Mouse (Mus musculus) monocyte, adult 5-6 weeks (primary cell): Measurements from ENCODE around the gene Clybl. TPM values are rescaled to one million over a fixed set of nuclear protein-coding genes. Genes with fewer than 3 reads are reported as not detected.

Source experiments
- ATAC-seq: fragments of 153-309, 156-312 bp; replicated peaks from 2 replicates; pipeline ENCODE4 v1.8.0; 2017; ENCODE audit warnings: mild to moderate bottlenecking; ENCODE audit not compliant: low TSS enrichment, insufficient number of reproducible peaks, severe bottlenecking, poor library complexity, low FRiP score
- total RNA-seq: library from RNA; stranded (forward); fragments of 200-1000, 200-491, 200-594 nt; gene quantifications from 3 replicates; pipeline ENCODE4 v1.2.3, GENCODE M21; 2017

Clybl gene
- total RNA-seq, 1 experiment from 2014 or later, result 3.4 TPM

DNA sequence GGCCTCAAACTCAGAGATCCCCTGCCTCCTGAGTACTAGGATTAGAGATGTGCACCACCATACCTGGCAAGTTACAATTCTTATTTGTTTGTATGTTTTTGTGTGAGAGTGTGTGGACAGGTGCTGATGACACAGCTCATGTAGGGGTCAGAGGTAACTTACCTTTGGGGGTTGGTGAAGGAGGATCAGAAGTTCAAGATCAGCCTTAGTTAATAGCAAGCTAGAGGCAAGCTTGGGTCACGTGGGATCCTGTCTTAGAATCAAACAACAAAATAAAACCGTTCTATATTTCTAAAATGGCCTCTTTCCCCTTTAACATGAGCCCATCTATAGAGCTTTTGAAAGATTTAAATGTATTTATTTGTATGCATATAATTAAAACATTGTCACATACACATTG lies 9.0 kb downstream of the Clybl start:
- no peak for ATAC-seq

DNA sequence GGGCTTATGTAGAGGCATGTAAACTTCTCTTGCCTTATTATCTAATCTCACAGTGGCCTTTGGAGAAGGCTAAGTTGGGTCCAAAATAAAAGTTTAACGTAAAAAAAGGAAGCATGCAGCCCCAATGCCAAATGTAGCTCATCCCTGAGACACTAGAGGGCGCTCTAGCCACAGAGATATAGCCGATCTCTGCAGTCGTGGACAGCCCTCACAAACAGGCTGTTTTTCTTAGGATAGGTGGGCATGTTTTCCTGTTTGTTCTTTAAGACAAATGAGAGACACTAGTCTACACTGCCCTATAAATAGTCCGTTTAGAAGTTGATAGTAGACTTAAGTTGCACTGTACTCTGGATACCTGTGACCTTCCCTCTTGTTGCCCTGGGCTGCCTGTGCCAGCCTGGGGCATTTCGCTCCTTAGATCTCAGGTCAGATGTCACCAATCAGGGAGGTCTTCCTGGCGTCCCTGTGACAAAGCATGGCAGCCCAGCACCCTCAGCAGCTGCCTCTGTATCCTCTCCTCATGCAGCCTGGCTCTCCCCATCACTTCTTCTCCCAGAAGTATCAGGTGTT lies 9.5 kb downstream of the Clybl start:
- peak; percentile 59 for ATAC-seq

DNA sequence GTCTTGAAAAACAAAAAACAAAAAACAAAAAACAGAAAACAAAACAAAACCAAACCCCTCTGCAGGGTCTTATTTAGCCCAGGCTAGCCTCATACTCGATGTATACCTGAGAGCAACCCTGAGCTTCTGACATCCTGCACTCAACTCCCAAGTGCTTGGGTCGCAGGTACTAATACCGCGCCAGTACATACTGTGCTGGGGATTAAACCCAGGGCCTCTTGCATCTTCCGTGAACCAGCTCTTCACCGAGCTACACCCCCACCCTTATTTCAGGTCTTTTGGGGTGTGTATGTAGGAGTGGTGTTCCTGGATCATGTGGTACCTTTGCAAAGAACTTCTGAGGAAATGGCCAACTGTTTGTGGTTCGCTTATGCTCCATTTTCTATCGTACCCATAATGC lies 13.1 kb downstream of the Clybl start:
- no peak for ATAC-seq

DNA sequence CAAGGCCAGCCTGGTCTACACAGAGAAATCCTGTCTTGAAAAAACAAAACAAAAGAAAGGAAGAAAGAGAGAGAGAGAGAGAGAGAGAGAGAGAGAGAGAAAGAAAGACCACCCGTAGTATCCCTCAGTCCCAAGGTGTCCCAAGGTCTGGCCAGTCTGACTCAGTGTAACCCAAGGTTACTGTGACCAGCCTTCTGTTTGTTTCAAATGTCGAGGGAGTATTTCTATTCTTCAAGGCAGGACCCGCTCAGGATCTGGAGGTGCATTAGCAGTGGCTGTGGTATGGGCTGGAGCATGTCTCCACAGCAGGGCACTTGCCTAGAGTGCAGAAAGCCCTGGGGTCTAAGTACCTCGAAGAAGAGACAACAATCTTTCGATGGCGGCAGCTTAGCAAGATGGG lies 15.3 kb downstream of the Clybl start:
- no peak for ATAC-seq

DNA sequence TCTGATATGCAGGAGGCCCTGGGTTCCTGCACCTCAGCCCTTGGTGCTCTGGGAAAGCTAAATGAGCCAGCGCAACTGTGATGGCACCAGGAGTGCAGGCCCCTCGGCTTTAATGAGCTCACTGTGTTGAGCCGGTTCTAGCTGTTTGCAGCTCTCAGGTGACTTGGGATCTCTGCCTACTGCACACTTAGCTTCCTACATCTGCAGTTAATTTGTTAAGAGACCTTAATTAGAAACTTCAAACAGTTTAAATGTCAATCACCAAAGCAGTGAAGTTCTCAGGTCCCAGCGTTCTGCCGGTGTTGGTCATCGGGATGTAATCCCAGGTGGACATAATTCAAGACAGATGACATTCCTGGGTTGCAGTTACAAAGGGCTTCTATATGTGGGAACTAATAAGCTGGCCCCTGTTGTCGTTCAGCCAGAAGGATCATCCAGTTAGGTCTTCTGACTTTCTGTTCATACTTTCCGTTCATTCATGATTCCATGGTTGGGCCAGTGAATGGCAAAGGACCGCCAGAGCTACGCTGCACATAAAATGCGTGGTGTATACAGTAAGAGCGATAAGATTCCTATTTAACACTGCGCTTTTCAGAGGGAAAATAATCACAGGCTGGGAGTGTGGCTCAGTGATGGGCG lies 18.9 kb downstream of the Clybl start:
- ATAC-seq, result no peak

DNA sequence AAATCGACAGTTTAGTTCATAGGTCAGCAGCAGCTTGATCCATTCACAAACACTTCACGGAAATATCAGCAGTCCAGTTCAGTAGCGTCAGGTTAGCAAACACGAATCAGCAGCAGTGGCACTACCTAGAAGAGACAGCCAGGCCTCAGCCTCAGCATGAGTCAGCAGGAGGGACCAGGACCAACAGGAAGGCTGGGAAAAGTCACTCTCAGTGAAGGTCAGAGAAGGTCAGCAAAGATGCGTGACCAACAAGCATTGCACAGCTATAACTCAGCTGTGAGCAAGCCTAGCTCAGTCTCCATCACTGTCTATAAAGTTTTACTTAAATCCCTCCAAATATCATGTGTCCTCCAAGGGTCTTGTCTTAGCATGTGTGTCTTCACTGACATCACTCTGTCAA lies 27.7 kb downstream of the Clybl start:
- no peak for ATAC-seq

DNA sequence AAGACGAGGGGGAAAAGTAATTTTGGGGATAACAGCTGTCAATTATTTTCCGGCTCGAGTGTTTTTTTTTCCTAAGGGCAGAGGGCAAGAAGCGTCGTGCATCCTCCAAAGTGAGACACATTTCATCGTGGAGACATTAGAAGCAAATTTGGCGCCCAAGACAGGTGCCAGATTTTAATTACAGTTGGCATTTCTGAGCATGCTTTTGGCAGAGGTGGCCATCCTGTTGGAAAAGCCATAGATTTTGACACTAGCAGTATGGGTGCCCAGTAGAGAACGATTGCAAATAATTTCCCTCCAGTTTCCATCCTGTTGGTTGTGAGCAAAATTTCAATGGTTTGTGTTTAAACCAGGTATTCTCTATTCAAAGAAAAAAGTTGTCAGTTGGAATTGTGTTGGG lies 32.1 kb downstream of the Clybl start:
- ATAC-seq, result no peak

DNA sequence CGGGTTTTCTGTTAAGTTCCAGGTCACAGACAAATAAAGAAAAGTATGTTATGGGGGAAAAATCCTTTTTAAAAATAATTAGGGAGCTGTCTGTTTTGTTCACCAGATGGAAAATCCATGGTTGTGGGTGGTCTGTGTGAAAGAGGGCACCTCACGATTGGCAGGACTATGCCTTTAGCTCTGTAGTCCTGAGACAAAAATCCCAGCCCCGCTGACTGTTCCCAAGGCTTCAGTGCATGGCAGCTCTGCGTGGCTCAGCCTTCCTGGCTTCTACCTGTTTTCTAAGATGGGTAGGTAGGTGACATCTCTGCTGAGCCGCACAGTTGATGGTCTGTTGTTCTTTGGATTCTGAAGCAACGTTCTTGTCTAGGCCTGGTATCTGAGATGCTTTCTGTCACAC lies 32.6 kb downstream of the Clybl start:
- no peak for ATAC-seq

DNA sequence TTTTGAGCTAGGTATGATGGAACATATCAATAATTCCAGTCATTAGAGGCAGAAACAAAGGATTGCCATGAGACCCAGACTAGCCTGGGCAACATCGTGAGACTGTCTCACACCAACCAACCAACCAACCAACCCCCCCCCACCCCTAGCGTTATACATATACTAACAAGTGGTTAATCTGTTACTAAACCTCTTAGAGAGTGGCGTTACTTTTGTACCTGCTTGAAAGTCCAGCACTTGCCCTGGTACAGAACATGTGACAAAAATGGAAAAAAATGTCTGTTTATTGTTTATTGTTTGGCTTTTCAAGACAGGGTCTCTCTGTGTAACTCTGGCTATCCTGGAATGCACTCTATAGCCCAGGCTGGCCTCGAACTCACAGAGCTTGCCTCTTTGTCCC lies 35.7 kb downstream of the Clybl start:
- no peak for ATAC-seq

DNA sequence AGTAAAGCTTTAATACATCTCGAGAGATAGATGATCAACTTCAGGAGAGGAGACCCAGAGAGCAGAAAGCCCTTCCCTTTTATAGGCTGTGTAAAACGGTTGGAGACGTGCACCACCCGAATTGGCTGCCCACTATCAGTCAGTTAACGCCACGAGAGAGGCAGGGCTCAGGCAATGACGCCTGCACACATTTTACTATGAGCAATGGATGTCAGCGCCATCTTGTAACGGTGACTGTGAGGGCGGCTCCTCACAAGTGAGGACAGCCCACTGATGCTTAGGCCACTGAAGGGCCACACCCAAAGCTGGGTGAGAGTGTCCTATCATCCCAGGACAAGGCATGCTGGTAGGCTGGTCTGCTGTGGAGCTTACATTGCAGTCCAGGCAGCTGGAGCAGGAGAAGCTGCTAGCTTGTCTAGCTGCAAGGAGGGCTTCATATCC lies 41.5 kb downstream of the Clybl start:
- ATAC-seq, result no peak

DNA sequence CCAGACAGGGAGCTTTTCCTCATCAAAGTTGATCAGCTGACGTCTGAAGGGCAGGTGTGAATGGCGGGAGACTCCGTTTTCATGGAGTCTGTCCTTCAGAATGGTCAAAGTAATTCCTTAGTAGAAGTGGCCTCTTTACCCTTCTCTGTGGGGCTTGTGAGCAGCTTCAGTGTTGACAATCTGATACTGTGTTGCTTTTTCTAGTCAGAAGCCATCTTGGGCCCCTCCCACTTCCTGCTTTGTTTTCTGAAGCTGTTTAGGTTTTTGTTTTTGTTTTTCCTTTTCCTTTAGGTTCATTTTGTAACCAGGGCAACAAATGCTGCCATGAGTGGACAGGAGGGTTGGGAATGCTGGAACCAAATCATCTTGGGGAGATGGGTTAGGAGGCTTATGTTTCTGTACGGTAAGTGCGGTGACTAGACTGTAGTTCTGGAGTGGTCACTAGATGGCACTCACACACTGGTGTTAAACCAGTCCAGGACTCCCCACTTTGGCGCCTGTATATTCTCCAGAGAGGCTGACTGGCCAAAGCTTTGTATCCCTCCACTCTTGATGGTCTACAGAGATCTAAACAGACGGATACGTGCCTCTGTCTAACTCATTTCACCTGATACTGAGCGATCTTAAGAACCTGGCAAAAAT lies 42.1 kb downstream of the Clybl start:
- ATAC-seq, result peak; percentile 65; the same call in 1 of the 2 replicates

DNA sequence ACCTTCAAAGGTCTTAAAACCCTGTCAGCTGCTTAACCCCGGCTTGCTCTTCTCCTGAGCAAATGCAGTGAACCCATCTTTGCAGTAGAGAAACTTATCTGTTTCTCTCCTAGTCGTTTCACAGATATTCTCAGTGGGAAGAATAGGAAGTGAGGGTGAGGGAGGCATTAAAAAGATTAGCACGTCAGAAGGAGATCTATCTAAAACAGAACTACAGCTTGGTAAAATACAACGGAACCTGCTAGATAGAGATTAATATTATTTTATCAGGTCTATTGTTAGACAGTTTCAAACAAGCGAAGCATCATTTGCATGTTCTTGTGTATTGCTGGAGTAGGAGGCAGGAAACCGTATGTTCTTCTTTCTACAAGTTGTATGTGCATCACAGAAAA lies 42.6 kb downstream of the Clybl start:
- ATAC-seq, result no peak

DNA sequence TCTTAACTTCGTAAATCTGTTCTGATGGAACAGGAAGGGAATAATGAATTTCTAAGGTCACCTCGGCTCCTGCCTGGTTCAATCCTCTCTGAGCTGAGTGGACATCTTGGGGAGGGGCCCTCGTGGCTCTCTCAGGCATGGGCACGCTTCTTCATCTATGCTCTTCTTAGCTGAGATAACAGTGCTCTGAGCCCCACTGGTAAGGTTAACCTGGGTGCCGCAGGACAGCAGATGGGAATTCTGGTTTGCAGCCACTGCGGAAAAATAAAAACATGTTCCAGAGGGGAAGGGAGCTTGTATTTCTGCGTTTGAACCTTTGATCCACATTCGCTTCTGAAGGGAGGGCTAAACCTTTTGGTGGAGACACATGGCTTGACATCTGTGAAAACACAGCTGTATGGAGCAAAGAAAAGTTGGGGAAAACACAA lies 43.0 kb downstream of the Clybl start:
- ATAC-seq, result no peak

DNA sequence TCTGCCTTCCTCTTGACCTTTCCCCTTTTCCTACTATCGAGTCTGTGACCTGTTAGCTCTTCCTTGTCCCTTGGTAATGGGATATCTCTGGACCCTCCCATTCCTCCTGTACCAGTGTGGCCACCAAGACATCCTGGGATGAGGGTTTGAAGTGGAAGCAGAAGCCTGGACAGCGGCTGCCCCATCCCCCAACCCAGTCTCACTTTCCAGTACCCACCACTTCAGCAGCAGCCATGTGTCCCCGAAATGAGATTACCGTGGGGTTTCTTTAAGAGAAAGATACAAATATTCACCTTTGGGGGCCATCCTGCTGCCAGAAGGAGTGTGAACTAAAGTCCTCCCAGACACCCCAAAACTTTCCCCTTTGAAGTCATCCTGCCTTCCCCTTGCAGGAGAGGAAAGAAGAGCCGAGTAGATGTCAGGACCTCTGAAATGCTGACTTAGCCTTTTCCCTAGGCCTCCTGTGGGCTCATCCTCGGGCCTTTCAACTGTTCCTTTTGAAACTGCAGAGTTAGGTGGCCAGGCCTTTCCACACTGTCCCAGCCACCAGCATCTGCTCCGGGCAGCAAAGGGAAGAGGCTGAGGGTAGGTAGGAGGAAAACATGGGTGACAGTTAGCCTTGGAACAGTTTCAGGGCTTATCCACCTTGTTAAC lies 44.1 kb downstream of the Clybl start:
- no peak for ATAC-seq

DNA sequence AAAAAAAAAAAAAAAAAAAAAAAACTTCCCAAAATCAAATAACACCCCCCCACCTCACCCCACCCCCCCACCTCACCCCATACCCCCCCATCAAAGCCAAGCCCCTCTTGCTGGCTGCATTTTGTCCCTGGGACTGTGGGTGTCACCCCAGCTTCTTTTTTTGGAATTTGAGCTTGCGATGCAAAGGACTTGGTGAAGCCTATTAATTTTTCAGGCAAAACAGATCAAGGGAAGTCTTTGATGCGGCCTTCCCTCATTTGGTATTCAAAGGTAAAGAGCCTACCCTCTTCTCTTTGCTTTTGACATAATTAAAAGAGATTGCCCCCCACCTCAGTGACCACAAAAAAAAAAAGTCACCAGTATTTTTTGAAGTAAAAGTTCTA lies 44.6 kb downstream of the Clybl start:
- no peak for ATAC-seq

DNA sequence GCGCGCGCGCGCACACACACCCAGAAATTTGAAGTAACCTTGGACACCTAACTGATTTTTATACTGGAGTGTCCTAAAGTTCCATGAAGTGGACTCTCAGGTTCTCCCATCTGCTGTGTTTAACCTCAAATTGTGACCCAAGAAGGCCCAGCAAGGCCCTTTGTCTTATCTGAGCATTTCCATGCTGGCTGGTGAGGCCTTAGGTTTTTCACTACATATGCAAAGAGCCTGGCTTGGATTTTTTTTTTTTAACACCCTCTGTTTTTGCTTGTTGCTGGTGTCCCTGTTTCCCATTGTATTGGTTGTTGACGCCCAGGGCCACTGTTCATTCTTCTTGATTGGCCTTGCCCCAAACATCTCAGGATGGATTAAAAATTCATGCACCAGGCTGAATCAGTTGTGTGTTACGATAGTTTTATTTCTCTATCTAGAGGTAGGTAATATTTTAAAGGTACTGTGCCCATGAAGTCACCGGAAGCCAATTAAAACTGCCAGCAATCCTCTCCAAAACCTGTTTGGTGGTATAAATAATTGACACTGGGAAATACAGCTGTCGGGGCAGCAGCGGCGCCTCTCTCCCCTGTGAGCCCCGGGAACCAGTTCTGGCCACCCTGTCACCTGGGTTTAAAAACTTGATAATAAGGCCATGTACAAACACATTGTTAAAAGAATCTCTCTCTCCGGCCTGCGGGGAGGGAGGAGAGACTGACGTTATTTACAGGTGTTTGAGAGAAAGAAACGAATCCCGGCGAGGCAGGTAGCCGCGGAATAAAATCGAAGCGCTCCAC lies 45.4 kb downstream of the Clybl start:
- ATAC-seq, result no peak

DNA sequence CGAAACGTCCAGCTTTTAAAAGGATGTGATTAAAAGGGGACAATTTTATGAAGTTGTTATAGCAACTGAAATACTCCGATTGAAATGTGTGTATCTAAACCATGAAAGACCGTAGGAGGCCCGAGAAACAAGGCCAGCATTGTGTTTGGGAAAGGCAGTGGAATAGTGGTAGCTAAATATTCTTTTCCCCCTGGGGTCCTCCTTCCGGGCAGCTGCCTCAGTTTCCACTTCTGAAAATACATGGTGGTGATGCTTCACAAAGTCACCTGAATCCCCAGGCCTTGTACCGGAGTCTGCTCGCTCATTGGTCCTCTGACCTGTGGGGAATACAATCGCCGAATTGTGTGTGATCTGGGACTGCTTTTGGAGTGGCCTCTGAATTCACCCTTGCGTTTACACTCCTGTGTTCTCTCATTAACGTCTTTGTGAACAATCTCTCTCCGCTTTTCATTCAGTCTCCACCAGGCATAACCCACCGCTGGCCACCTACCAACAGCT lies 46.0 kb downstream of the Clybl start:
- no peak for ATAC-seq

DNA sequence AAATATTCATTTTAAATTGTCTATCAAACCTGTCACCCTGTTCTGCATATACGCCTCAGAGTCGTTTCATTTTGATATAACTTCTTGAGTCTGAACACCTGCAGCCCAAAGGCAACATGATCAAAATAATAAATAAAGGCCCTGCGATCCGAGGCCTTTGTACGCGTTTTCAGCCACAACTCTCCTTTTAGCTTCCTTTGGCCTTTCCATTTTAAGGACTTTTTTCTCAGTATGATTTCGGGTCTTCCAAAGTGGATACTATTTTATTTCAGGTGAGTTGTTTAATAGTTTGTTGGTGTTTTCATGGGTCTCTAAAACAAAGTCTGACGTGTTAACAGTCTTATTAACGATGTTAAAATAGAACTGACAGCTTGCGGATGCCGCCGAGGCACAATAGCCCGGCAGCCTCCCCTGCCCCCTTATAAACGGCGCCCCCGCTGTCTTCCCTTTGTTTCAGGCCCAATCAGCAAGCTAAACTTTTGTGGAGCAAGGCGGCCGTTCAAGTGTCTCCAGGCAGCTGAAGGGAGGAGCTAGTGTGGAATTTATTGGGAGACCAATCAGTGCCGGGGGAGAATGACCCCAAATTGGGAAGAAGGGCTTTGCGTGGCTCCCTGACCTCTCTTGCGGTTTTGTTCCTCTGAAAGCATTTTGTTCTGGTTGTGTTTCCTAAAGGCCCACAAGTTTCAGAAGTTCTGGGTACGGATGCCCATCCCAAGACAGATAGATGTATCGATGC lies 47.5 kb downstream of the Clybl start:
- ATAC-seq, result no peak
